Mouse (Mus musculus): ENCODE results near the gene Cd68. TPM values are rescaled to one million over a fixed set of nuclear protein-coding genes. Genes with fewer than 3 reads are reported as not detected.
A peak's percentile ranks its signal among the peaks of the same experiment; 100 is the strongest.

Gene Cd68
- polyA plus RNA-seq, 1 experiment from 2014 or later: 18.9 TPM

DNA sequence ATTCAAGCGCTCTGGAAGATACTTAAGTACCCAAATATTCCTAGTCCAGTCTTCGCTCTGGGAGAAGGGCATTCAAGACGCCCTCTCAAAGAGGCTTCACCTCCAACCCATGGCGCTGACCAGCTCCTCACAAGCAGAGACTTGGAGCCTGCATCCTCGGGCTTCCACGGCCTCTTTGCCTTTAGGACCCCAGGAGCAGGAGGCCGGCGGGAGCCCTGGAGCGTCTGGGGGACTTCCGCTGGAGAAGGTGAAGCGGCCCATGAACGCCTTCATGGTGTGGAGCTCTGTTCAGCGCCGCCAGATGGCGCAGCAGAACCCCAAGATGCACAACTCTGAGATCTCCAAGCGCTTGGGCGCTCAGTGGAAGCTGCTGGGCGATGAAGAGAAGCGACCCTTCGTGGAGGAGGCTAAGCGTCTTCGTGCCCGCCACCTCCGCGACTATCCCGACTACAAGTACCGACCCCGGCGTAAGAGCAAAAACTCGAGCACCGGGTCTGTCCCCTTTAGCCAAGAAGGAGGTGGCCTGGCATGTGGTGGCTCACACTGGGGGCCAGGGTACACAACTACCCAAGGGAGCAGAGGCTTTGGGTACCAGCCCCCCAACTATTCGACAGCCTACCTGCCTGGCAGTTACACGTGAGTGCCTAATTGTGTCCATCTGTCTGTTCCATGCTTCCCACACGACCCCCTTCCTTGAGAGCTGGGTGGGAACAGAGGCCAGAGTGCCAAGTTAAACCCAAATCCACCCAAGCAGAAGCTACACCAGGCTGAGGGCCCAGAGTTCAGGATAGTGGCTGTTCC is 10.5 kb downstream of the Cd68 start, which contains the start of gene Sox15:
Gene Sox15, plus strand, starts transcription at position 51 of the 801 bp plus-strand sequence.
- Histone ChIP-seq H3K4me3 (replicated peaks; ENCODE audit: low read length) (peak within 1 kb of the TSS; percentile 26), H3K9ac (ENCODE audit: low read length) (peak within 1 kb of the TSS; percentile 65), H3K4me1 (ENCODE audit: control insufficient read depth, insufficient read depth, low read length) (peaks cover 27% of the 10 kb centered on the region), H3K27me3 (ENCODE audit: control insufficient read depth, insufficient read depth, low read length) (no peaks in the 10 kb centered on the region), H3K4me2 (ENCODE audit: low read depth, low read length) (peak within 1 kb of the TSS; percentile 47), H3K9me3 (replicated peaks; ENCODE audit: control insufficient read depth, low read length) (no peaks in the 10 kb centered on the region), H3K36me3 (ENCODE audit: control insufficient read depth, insufficient read depth, low read length) (peaks cover 13% of the 10 kb centered on the region; the same call in 1 of the 2 replicates), H3K27ac (ENCODE audit: low read length) (peak within 1 kb of the TSS; percentile 94)
- ATAC-seq (ENCODE audit: insufficient read depth, low FRiP score): peak; percentile 62
- WGBS: 29% methylated on average over 34 of the region's 34 CpGs

DNA sequence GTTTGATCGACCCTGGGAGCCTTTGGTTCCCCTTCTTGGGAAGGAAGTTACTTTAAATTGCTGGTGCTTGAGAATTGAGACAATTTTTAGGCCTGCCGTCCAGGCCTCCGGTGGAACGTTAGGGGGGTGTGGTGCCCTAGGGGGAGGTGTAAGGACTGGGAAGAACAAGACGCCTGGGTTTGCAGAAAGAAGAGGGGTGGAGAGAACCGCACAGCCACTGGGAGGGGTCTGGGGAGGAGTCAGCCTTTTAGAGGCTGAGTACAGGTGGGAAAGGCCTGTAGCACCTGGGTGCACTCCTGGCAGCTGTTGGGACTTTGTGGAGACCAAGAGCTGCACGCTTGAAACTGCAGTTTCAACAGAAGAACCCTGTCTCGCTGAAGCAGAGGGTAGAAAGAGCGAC is 11.2 kb downstream of the Cd68 start:
- Histone ChIP-seq H3K9me3 (replicated peaks; ENCODE audit: control insufficient read depth, low read length) (no peaks in the 10 kb centered on the region), H3K4me2 (ENCODE audit: low read depth, low read length) (peak overlapping the region; percentile 47; the same call in 1 of the 2 replicates), H3K4me1 (ENCODE audit: control insufficient read depth, insufficient read depth, low read length) (peaks cover 27% of the 10 kb centered on the region), H3K36me3 (ENCODE audit: control insufficient read depth, insufficient read depth, low read length) (peaks cover 18% of the 10 kb centered on the region; the same call in 1 of the 2 replicates), H3K4me3 (replicated peaks; ENCODE audit: low read length) (peak overlapping the region; percentile 24; the same call in 1 of the 2 replicates), H3K27me3 (ENCODE audit: control insufficient read depth, insufficient read depth, low read length) (no peaks in the 10 kb centered on the region), H3K9ac (ENCODE audit: low read length) (peak overlapping the region; percentile 61), H3K27ac (ENCODE audit: low read length) (peak overlapping the region; percentile 76)
- 34% methylated on average over 9 of the region's 9 CpGs for WGBS
- ATAC-seq (ENCODE audit: insufficient read depth, low FRiP score): 0 out of 2 replicates have a peak, but pooled peaks have one; percentile 5

DNA sequence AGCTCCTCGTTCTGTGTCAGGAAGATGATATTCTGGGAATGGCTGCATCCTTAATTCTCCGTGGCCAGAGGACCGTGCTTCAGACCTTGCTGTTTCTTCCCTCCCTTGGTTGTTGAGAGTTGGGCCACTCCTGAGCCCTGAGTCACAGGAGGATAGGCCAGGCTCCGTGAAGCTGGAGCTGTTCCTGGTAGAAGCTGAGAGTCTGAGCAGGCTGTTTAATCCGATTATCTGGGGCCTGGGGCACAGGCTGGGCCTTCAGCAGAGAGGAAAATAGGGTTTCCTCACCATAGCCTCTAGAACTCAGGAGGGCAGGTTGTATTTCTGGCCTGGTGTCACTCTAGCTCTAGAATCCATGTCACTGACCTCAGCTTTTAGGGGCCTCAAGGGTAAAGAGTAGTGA is 12.6 kb downstream of the Cd68 start:
- no peak overlapping the region for H3K27ac ChIP-seq (ENCODE audit: low read length)
- peaks cover 27% of the 10 kb centered on the region for H3K4me1 ChIP-seq (ENCODE audit: control insufficient read depth, insufficient read depth, low read length)
- H3K4me3 ChIP-seq (replicated peaks; ENCODE audit: low read length): no peak overlapping the region
- 72% methylated on average over 5 of the region's 5 CpGs for WGBS
- H3K9ac ChIP-seq (ENCODE audit: low read length): 0 out of 2 replicates have a peak overlapping the region, but pooled peaks have one; percentile 9
- H3K36me3 ChIP-seq (ENCODE audit: control insufficient read depth, insufficient read depth, low read length): peaks cover 24% of the 10 kb centered on the region; the same call in 1 of the 2 replicates
- no peak for ATAC-seq (ENCODE audit: insufficient read depth, low FRiP score)
- H3K27me3 ChIP-seq (ENCODE audit: control insufficient read depth, insufficient read depth, low read length): no peaks in the 10 kb centered on the region
- H3K9me3 ChIP-seq (replicated peaks; ENCODE audit: control insufficient read depth, low read length): no peaks in the 10 kb centered on the region
- H3K4me2 ChIP-seq (ENCODE audit: low read depth, low read length): no peak overlapping the region

DNA sequence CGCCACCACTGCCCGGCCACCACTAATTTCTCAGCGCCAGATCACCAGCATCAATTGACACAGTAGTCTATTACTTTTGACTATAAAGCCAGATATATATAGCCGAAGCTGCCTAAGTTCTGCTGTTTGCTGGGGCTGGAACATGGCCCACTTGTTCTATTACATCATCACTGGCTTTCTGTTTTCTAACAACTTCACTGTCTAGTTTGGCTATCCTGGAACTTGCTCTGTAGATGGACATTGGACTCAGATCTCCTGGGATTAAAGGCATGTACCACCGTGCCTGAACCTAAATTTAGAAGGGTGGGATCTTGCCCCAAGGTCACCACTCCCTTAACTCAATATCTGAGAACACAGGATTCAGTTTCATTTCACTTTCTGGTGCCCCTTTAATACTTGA is 20.1 kb downstream of the Cd68 start:
- H3K36me3 ChIP-seq (ENCODE audit: control insufficient read depth, insufficient read depth, low read length): peaks cover 53% of the 10 kb centered on the region
- H3K4me2 ChIP-seq (ENCODE audit: low read depth, low read length): no peak overlapping the region
- no peak overlapping the region for H3K27ac ChIP-seq (ENCODE audit: low read length)
- no peaks in the 10 kb centered on the region for H3K9me3 ChIP-seq (replicated peaks; ENCODE audit: control insufficient read depth, low read length)
- H3K4me3 ChIP-seq (replicated peaks; ENCODE audit: low read length): no peak overlapping the region
- no peaks in the 10 kb centered on the region for H3K27me3 ChIP-seq (ENCODE audit: control insufficient read depth, insufficient read depth, low read length)
- 89% methylated on average over 5 of the region's 5 CpGs for WGBS
- no peak overlapping the region for H3K9ac ChIP-seq (ENCODE audit: low read length)
- ATAC-seq (ENCODE audit: insufficient read depth, low FRiP score): no peak
- no peaks in the 10 kb centered on the region for H3K4me1 ChIP-seq (ENCODE audit: control insufficient read depth, insufficient read depth, low read length)

DNA sequence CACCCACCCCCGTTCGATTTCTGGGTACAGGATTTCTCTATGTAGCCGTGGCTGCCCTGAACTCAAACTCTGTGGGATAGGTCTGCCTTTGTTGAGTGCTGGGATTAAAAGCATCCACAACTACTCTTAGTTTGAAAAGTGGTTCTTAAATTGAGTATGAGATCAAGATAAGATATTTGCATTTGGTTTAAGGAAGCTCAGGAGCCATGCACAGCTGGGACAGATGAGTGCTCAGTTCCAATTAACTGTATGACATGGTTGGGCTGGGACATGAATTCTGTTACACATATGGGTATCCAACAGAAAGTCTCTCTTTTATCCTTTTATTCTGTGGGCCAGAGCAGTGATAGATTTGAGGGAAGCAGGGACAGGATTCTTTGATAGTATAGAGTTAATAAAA is 30.5 kb downstream of the Cd68 start:
- no peak for ATAC-seq (ENCODE audit: insufficient read depth, low FRiP score)
- Histone ChIP-seq H3K36me3 (ENCODE audit: control insufficient read depth, insufficient read depth, low read length) (no peaks in the 10 kb centered on the region), H3K4me1 (ENCODE audit: control insufficient read depth, insufficient read depth, low read length) (peaks cover 13% of the 10 kb centered on the region), H3K9ac (ENCODE audit: low read length) (no peak overlapping the region), H3K27me3 (ENCODE audit: control insufficient read depth, insufficient read depth, low read length) (no peaks in the 10 kb centered on the region), H3K4me2 (ENCODE audit: low read depth, low read length) (peak overlapping the region; percentile 23; the same call in 1 of the 2 replicates), H3K9me3 (replicated peaks; ENCODE audit: control insufficient read depth, low read length) (no peaks in the 10 kb centered on the region), H3K27ac (ENCODE audit: low read length) (no peak overlapping the region), H3K4me3 (replicated peaks; ENCODE audit: low read length) (no peak overlapping the region)
- WGBS: 73% methylated on average over 3 of the region's 3 CpGs

DNA sequence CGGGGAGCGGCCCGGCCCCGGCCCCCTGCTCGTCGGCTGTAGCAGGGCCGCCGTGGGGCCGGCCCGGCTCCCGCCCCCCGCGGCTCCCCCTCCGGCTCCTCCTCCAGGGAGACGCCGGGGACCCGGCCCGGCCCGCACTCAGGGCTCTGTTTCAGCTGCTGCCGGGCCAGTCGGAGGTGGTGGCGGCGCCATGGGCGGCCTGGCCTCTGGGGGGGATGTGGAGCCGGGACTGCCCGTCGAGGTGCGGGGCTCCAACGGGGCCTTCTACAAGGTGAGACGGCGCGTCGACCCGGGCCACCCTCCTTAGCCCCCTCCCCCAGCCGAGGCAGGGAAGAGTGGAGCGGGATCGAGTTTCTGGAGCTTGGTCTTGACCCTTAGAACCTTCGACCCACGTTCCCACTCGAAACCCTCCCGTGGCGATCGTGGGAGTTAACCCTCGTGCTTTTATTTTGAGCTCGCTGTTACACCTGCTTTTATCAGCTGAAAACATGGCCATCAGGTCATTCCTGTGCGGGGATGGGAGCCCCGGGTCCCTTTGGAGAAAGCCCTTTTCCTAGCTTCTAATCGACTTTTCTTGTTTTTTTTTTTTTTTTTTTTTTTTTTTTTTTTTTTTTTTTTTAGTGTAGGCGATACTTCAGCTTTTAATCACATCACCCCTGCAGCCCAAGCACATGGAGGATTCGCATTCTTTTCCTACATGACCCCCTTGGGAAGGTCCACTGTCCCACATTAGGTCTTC is 32.7 kb downstream of the Cd68 start:
- ATAC-seq (ENCODE audit: insufficient read depth, low FRiP score): peak; percentile 70
- Histone ChIP-seq H3K36me3 (ENCODE audit: control insufficient read depth, insufficient read depth, low read length) (no peaks in the 10 kb centered on the region), H3K27me3 (ENCODE audit: control insufficient read depth, insufficient read depth, low read length) (no peaks in the 10 kb centered on the region), H3K27ac (ENCODE audit: low read length) (peak overlapping the region; percentile 97), H3K9me3 (replicated peaks; ENCODE audit: control insufficient read depth, low read length) (no peaks in the 10 kb centered on the region), H3K4me3 (replicated peaks; ENCODE audit: low read length) (peak overlapping the region; percentile 98), H3K4me2 (ENCODE audit: low read depth, low read length) (peak overlapping the region; percentile 73), H3K4me1 (ENCODE audit: control insufficient read depth, insufficient read depth, low read length) (peaks cover 13% of the 10 kb centered on the region), H3K9ac (ENCODE audit: low read length) (peak overlapping the region; percentile 99)
- WGBS: 1% methylated on average over 43 of the region's 50 CpGs

DNA sequence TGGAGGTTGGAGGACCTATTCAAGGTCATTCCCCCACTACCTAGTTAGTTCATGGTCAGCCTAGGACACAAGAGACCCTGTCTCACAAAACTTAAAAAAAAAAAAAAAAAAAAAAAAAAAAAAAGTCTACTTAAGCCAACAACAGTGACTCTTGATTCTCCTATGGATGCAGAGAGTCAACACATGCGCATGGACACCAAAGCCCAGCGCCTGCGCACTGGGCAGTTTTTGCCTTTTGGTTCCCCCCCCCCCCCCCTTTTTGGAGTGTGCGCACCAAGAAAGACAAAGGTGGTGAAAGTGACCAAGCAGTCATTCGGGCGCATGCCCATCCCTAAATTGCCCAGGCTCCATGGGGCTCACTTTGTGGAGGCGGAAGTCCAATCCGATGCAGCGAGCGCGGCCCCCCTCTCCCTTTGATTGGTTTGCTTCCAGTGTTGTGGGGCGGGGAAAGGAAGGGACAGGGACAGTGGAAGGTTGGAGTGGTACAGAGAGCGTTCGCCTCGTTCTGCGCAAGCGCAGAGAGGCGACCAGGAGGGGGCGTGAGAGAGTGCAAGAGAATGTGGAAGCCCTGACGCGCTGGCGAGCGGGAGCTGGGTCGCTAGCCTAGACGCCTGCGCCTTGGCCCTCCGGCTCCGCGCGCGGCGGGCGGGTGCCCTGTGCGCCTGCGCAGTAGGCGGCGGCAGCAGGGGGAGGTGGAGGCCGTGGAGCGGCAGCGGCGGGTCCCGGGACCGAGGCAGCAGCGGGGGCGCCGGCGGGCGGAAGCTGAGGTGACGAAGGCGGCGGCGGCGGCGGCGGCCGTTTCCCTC is 33.5 kb downstream of the Cd68 start, which contains the start of gene Fxr2:
Gene Fxr2, plus strand, starts transcription at position 707 of the 806 bp plus-strand sequence.
- peak within 1 kb of the TSS; percentile 98 for H3K4me3 ChIP-seq (replicated peaks; ENCODE audit: low read length)
- H3K27ac ChIP-seq (ENCODE audit: low read length): peak within 1 kb of the TSS; percentile 97
- WGBS: under 1% methylated on average over 37 of the region's 56 CpGs
- H3K27me3 ChIP-seq (ENCODE audit: control insufficient read depth, insufficient read depth, low read length): no peaks in the 10 kb centered on the region
- H3K9me3 ChIP-seq (replicated peaks; ENCODE audit: control insufficient read depth, low read length): no peaks in the 10 kb centered on the region
- H3K9ac ChIP-seq (ENCODE audit: low read length): peak within 1 kb of the TSS; percentile 99
- ATAC-seq (ENCODE audit: insufficient read depth, low FRiP score): peak; percentile 99
- H3K36me3 ChIP-seq (ENCODE audit: control insufficient read depth, insufficient read depth, low read length): no peaks in the 10 kb centered on the region
- H3K4me1 ChIP-seq (ENCODE audit: control insufficient read depth, insufficient read depth, low read length): peaks cover 13% of the 10 kb centered on the region
- H3K4me2 ChIP-seq (ENCODE audit: low read depth, low read length): peak within 1 kb of the TSS; percentile 73

DNA sequence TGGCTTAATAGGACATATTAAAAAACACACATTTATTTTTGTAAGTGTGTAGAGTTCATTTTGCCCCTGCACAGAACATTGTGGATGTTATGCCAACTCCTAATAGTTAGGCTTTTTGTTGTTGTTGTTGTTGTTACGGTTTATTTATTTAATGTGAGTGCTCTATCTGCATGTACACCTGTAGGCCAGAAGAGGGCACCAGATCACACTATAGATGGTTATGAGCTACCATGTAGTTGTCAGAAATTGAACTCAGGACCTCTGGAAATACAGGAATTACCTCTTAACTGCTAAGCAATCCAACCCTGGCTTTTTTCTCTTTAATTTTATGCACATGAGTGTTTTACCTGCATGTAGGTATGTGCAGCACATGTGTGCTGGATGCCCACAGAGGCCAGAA is 36.2 kb downstream of the Cd68 start:
- no peak overlapping the region for H3K4me2 ChIP-seq (ENCODE audit: low read depth, low read length)
- no peak for ATAC-seq (ENCODE audit: insufficient read depth, low FRiP score)
- no peaks in the 10 kb centered on the region for H3K36me3 ChIP-seq (ENCODE audit: control insufficient read depth, insufficient read depth, low read length)
- H3K27me3 ChIP-seq (ENCODE audit: control insufficient read depth, insufficient read depth, low read length): no peaks in the 10 kb centered on the region
- no peaks in the 10 kb centered on the region for H3K9me3 ChIP-seq (replicated peaks; ENCODE audit: control insufficient read depth, low read length)
- no peak overlapping the region for H3K9ac ChIP-seq (ENCODE audit: low read length)
- H3K4me3 ChIP-seq (replicated peaks; ENCODE audit: low read length): no peak overlapping the region
- peaks cover 6% of the 10 kb centered on the region for H3K4me1 ChIP-seq (ENCODE audit: control insufficient read depth, insufficient read depth, low read length)
- 62% methylated on average over 1 of the region's 1 CpGs for WGBS
- H3K27ac ChIP-seq (ENCODE audit: low read length): no peak overlapping the region

Data from stomach, embryonic 16.5 days (tissue).